Mouse (Mus musculus): ENCODE measurements around the gene Slc44a5.

- TF ChIP-seq CTCF (IDR thresholded peaks at IDR 0.05; ENCODE audit: control insufficient read depth, insufficient read depth, insufficient replicate concordance, low read depth, low read length) = no peak
- no peak for TF ChIP-seq POLR2A (IDR thresholded peaks at IDR 0.05; ENCODE audit: control insufficient read depth, low read depth, low read length)
Measured at GRCm38 (mm10) chr3:153957916-153958315, 15.3 kb upstream of the Slc44a5 start.
